Mouse (Mus musculus) hindbrain, postnatal 0 days (tissue): Measurements from ENCODE around the gene Lonrf2. TPM values are rescaled to one million over a fixed set of nuclear protein-coding genes. Genes with fewer than 3 reads are reported as not detected.

Source experiments
- ATAC-seq: fragments of 200-750 bp; cut with Nextera tagmentation; 2 replicates; pipeline ENCODE4 v1.8.0; 2017; ENCODE audit warnings: mild to moderate bottlenecking, moderate TSS enrichment, moderate library complexity
- DNase-seq: peaks from one replicate; pipeline ENCODE4 v3.0.0-alpha.2; 2015; ENCODE audit warnings: low spot score
- H3K27ac ChIP-seq: fragments of 300-500 bp; sonication (generic); 2 replicates; pipeline ENCODE4 v1.5.1; 2014; ENCODE audit warnings: mild to moderate bottlenecking
- H3K27me3 ChIP-seq: fragments of 300-500 bp; sonication (generic); 2 replicates; pipeline ENCODE4 v1.6.1; 2014; ENCODE audit warnings: low read length, mixed read lengths; ENCODE audit not compliant: insufficient read depth
- H3K36me3 ChIP-seq: fragments of 300-500 bp; sonication (generic); 2 replicates; pipeline ENCODE4 v1.6.1; 2014; ENCODE audit warnings: low read length, mixed read lengths; ENCODE audit not compliant: insufficient read depth
- H3K4me1 ChIP-seq: fragments of 300-500 bp; sonication (generic); 2 replicates; pipeline ENCODE4 v1.6.1; 2014; ENCODE audit warnings: antibody characterized with exemption, low read length, mixed read lengths; ENCODE audit not compliant: insufficient read depth
- H3K4me2 ChIP-seq: fragments of 300-500 bp; sonication (generic); 2 replicates; pipeline ENCODE4 v1.6.1; 2014; ENCODE audit warnings: low read depth, mild to moderate bottlenecking, low read length, moderate library complexity, mixed read lengths
- H3K4me3 ChIP-seq: fragments of 300-500 bp; sonication (generic); 2 replicates; pipeline ENCODE4 v1.5.1; 2014; ENCODE audit warnings: low read length
- H3K9ac ChIP-seq: fragments of 300-500 bp; sonication (generic); replicated peaks from 2 replicates; pipeline ENCODE4 v1.6.1; 2014; ENCODE audit warnings: mild to moderate bottlenecking, low read length, moderate library complexity, mixed read lengths
- H3K9me3 ChIP-seq: fragments of 300-500 bp; sonication (generic); 2 replicates; pipeline ENCODE4 v1.6.1; 2016; ENCODE audit warnings: low read length, mixed read lengths
- CTCF ChIP-seq: IDR thresholded peaks from 2 replicates; pipeline ENCODE4 v1.5.1; 2016; ENCODE audit warnings: antibody characterized with exemption, control low read depth, low read depth
- WGBS: fragments of 180-500 bp; shearing (Covaris S2); extraction: QIAGEN DNeasy Blood & Tissue Kit; methylation state at CpG from one replicate; pipeline ENCODE4 v1.1.7; 2014; 5-methylcytosine and 5-hydroxymethylcytosine counted together
- polyA plus RNA-seq: library from polyadenylated mRNA; unstranded; fragments of >200 nt; fragmentation: Nextera tagmentation; extraction: Ambion mirVana; gene quantifications from 2 replicates; pipeline ENCODE4 v1.2.1, GENCODE M21; 2015
- total RNA-seq: library from RNA; depleted of rRNA; stranded (reverse); fragments of >200 nt; gene quantifications from 2 replicates; pipeline ENCODE4 v1.2.3, GENCODE M21; 2014

Lonrf2 gene
- total and polyA plus RNA-seq, 2 experiments from 2014 or later = 21.9 to 116 TPM

- DNase-seq = no peak
- no peak overlapping the region for H3K9ac ChIP-seq
- H3K4me1 ChIP-seq = no peaks in the 10 kb centered on the region
- WGBS = 81% methylated on average over 6 of the region's 6 CpGs
- H3K36me3 ChIP-seq = peaks cover 31% of the 10 kb centered on the region; the same call in 1 of the 2 replicates
- ATAC-seq = no peak
- no peak for TF ChIP-seq CTCF
- H3K4me2 ChIP-seq = no peak overlapping the region
- H3K27me3 ChIP-seq = no peaks in the 10 kb centered on the region
- H3K27ac ChIP-seq = no peak overlapping the region
- no peak overlapping the region for H3K4me3 ChIP-seq
- no peaks in the 10 kb centered on the region for H3K9me3 ChIP-seq
Measured at GRCm38 (mm10) chr1:38871834-38872233, 35.3 kb upstream of the Lonrf2 start.

GRCm38 (mm10) chr1:38869398-38870195 lies 33.1 kb upstream of the Lonrf2 start:
- Histone ChIP-seq H3K27ac (no peak overlapping the region), H3K4me2 (no peak overlapping the region), H3K27me3 (no peaks in the 10 kb centered on the region), H3K9ac (no peak overlapping the region), H3K4me1 (no peaks in the 10 kb centered on the region), H3K4me3 (no peak overlapping the region), H3K36me3 (peaks cover 41% of the 10 kb centered on the region; the same call in 1 of the 2 replicates), H3K9me3 (no peaks in the 10 kb centered on the region)
- DNase-seq (no peak), ATAC-seq (no peak)
- TF ChIP-seq CTCF = no peak
- WGBS = 55% methylated on average over 13 of the region's 13 CpGs

- Histone ChIP-seq H3K9ac (no peak overlapping the region), H3K4me3 (no peak overlapping the region), H3K4me2 (no peak overlapping the region), H3K27me3 (no peaks in the 10 kb centered on the region), H3K9me3 (no peaks in the 10 kb centered on the region), H3K4me1 (0 out of 2 replicates have a peak, but pooled peaks cover under 1% of the 10 kb centered on the region), H3K36me3 (peaks cover 40% of the 10 kb centered on the region; the same call in 1 of the 2 replicates), H3K27ac (no peak overlapping the region)
- TF ChIP-seq CTCF = no peak
- ATAC-seq (no peak), DNase-seq (no peak)
- 87% methylated on average over 5 of the region's 5 CpGs for WGBS
Measured at GRCm38 (mm10) chr1:38866242-38866641, 29.7 kb upstream of the Lonrf2 start.

DNA sequence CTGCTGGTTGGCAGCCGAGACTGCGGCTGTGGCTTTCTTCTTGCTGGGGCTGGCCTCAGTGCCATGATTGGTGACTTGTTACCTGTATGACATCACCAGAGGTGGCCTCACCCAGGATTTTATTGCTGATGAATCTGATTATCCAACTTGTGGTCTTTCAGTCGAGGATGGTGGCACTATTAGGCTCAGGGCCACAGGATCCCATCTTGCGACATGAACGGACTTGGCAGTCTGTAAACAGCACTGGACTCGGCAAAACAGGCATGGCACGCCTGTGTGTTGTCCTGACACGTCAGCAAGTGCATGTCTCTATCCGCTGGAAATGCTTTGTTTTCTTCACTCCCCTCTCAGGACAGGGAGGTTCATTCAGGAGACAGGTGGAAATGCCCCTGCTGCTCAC lies 27.8 kb upstream of the Lonrf2 start:
- WGBS = 76% methylated on average over 9 of the region's 9 CpGs
- Histone ChIP-seq H3K36me3 (peaks cover 35% of the 10 kb centered on the region; the same call in 1 of the 2 replicates), H3K9me3 (no peaks in the 10 kb centered on the region), H3K9ac (no peak overlapping the region), H3K27ac (no peak overlapping the region), H3K27me3 (no peaks in the 10 kb centered on the region), H3K4me3 (no peak overlapping the region), H3K4me2 (no peak overlapping the region), H3K4me1 (0 out of 2 replicates have a peak, but pooled peaks cover 5% of the 10 kb centered on the region)
- TF ChIP-seq CTCF = no peak
- ATAC-seq (no peak), DNase-seq (no peak)

GRCm38 (mm10) chr1:38862213-38862612 lies 25.7 kb upstream of the Lonrf2 start:
- peak; percentile 64 for DNase-seq
- H3K4me1 ChIP-seq = 0 out of 2 replicates have a peak, but pooled peaks cover 5% of the 10 kb centered on the region
- H3K9me3 ChIP-seq = no peaks in the 10 kb centered on the region
- peaks cover 29% of the 10 kb centered on the region; the same call in 1 of the 2 replicates for H3K36me3 ChIP-seq
- ATAC-seq = no peak; the same call in 1 of the 2 replicates
- no peak overlapping the region for H3K4me2 ChIP-seq
- no peak overlapping the region for H3K4me3 ChIP-seq
- no peaks in the 10 kb centered on the region for H3K27me3 ChIP-seq
- TF ChIP-seq CTCF = peak; percentile 64
- no peak overlapping the region for H3K9ac ChIP-seq
- no peak overlapping the region for H3K27ac ChIP-seq
- 22% methylated on average over 4 of the region's 4 CpGs for WGBS

- Histone ChIP-seq H3K4me1 (0 out of 2 replicates have a peak, but pooled peaks cover 5% of the 10 kb centered on the region), H3K36me3 (peaks cover 23% of the 10 kb centered on the region; the same call in 1 of the 2 replicates), H3K4me2 (no peak overlapping the region), H3K27ac (peak overlapping the region; percentile 12; the same call in 1 of the 2 replicates), H3K9me3 (no peaks in the 10 kb centered on the region), H3K4me3 (no peak overlapping the region), H3K9ac (no peak overlapping the region), H3K27me3 (no peaks in the 10 kb centered on the region)
- ATAC-seq (peak; percentile 77), DNase-seq (peak; percentile 68)
- 86% methylated on average over 9 of the region's 9 CpGs for WGBS
- no peak for TF ChIP-seq CTCF
Measured at GRCm38 (mm10) chr1:38860867-38861524, 24.5 kb upstream of the Lonrf2 start.
